Mouse (Mus musculus): ENCODE results near the gene Gm10577. TPM values are rescaled to one million over a fixed set of nuclear protein-coding genes. Genes with fewer than 3 reads are reported as not detected.

The Gm10577 gene
- not detected in 2 replicates for polyA plus RNA-seq (2012; rRNA removed)

GRCm38 (mm10) chr4:101020596-101020995 lies at the start of gene Gm10577:
Gm10577 (minus strand) TSS chr4:101020696.

GRCm38 (mm10) chr4:101068786-101069153 lies 48.3 kb upstream of the Gm10577 start, which contains the start of gene Raver2:
Raver2 (plus strand) TSS chr4:101068983.

Other genes starting within 250 kb of the Gm10577 start
- gene Cachd1, start 244.0 kb downstream of the Gm10577 start, polyA plus RNA-seq (2012; rRNA removed) = 81.8 and 110 TPM in 2 replicates
- gene Raver2, start 48.3 kb upstream of the Gm10577 start, polyA plus RNA-seq (2012; rRNA removed) = 6.6 and 7.5 TPM in 2 replicates
- 67.5 and 73.7 TPM in 2 replicates for gene Jak1, start 244.6 kb upstream of the Gm10577 start, polyA plus RNA-seq (2012; rRNA removed)